Mouse (Mus musculus): Measurements from ENCODE around the gene Kansl1l. TPM values are rescaled to one million over a fixed set of nuclear protein-coding genes. Genes with fewer than 3 reads are reported as not detected.

The Kansl1l gene
- 13.9 TPM for total RNA-seq (2023)

GRCm38 (mm10) chr1:66817453-66817839 lies at the start of gene Kansl1l:
TSS of gene Kansl1l (minus strand) at chr1:66817562.

GRCm38 (mm10) chr1:66862712-66863511 lies 45.5 kb upstream of the Kansl1l start, which contains the start of gene Acadl:
TSS of gene Acadl (minus strand) at chr1:66863277.

GRCm38 (mm10) chr1:66700693-66701575 lies 116.4 kb downstream of the Kansl1l start, which contains the start of gene Rpe:
TSS of gene Rpe (plus strand) at chr1:66700831.

Other genes starting within 250 kb of the Kansl1l start
- gene Rpe, start 116.7 kb downstream of the Kansl1l start, total RNA-seq (2023): 36.8 TPM
- 34.9 TPM for gene Acadl, start 45.7 kb upstream of the Kansl1l start, total RNA-seq (2023)
- not detected for gene Myl1, start 127.8 kb upstream of the Kansl1l start, total RNA-seq (2023)
- 39.9 TPM for gene Lancl1, start 221.3 kb upstream of the Kansl1l start, total RNA-seq (2023)

Measured in CD4-positive naive resting alpha-beta T cell, adult 57 days (primary cell).